Comparison of ENCODE assay signal across 7 mouse cellular contexts in the genomic region with DNA sequence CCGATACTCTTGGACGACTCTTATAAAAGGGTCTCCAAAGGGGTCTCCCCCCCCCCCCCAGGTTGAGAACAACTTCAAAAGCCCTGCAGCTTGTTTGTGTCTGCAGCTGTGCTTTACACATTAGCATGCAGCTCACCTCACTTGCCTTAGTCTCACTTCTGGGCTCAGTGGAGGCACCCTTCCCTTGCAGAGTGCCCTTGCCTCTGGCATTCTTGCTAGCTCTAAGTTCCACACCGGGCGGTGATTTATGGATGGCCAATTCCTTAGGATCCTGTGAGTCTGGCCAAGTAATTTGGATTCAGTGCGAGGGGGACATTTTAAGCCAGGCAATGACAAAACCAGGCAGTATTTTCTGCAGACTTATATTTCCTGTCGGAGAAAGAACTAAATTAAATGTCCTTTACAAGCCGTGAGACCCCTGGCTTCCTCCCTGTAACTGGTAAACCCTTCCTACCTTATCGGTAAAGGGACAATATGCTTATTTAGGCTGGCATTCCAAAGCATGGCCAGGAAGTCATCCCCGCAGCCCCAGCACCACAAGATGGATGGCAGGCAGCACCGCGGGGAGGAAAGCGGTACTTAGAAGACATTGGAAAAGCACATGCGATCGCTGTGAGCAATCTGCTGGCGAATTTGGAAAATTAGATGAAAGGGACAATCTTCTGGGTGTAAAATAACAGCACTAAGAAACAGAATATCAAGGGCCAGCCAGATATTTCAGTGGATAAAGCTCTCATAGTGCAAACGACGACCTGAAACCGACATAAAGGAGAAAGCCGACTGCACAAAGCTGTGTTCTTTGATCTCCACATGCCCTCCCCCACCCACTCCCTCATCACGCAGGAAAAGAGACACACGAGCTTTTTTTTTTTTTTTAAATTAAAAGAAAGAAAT. TPM values are rescaled to one million over a fixed set of nuclear protein-coding genes. Genes with fewer than 3 reads are reported as not detected.
A peak's percentile ranks its signal among the peaks of the same experiment; 100 is the strongest.
DNase-seq lines count a peak whose midpoint lies in the region; ATAC-seq and TF ChIP-seq lines count a peak whose summit lies in the region.

No protein-coding gene starts in this region.

- H3K27ac ChIP-seq in heart, embryonic 11.5 days (ENCODE audit: low read depth, low read length): peak overlapping the region; percentile 91
- peak overlapping the region; percentile 99 for H3K27ac ChIP-seq in kidney, embryonic 16.5 days (ENCODE audit: low read length)
- peak overlapping the region; percentile 83 for H3K27ac ChIP-seq in macrophage
- H3K27ac ChIP-seq in thymus, adult 2 months (ENCODE audit: control insufficient read depth, insufficient read depth, low read length): peak overlapping the region; percentile 90

- 7% methylated on average over 21 of the region's 21 CpGs for WGBS in heart, embryonic 11.5 days (ENCODE audit: insufficient replicate concordance)
- 16% methylated on average over 21 of the region's 21 CpGs for whole genome bisulfite sequencing in kidney, embryonic 16.5 days
- 22% methylated on average over 21 of the region's 21 CpGs for whole genome bisulfite sequencing in macrophage (ENCODE audit: missing documents)
- WGBS in thymus, adult 2 months: 5% methylated on average over 21 of the region's 21 CpGs

- H3K79me2 ChIP-seq in macrophage (ENCODE audit: inconsistent target): no peaks in the 10 kb centered on the region

- H3K36me3 ChIP-seq in heart, embryonic 11.5 days (ENCODE audit: control insufficient read depth, insufficient read depth, low read length): no peaks in the 10 kb centered on the region
- no peaks in the 10 kb centered on the region for H3K36me3 ChIP-seq in kidney, embryonic 16.5 days (ENCODE audit: insufficient read depth, low read length)
- H3K36me3 ChIP-seq in macrophage (ENCODE audit: inconsistent target): no peaks in the 10 kb centered on the region
- no peaks in the 10 kb centered on the region for H3K36me3 ChIP-seq in thymus, adult 2 months (ENCODE audit: control insufficient read depth, insufficient read depth, low read length)

- H3K4me1 ChIP-seq in heart, embryonic 11.5 days (ENCODE audit: control insufficient read depth, insufficient read depth, low read length): peaks cover 3% of the 10 kb centered on the region; the same call in 1 of the 2 replicates
- peaks cover 10% of the 10 kb centered on the region for H3K4me1 ChIP-seq in kidney, embryonic 16.5 days (ENCODE audit: insufficient read depth, low read length)
- peaks cover 22% of the 10 kb centered on the region for H3K4me1 ChIP-seq in thymus, adult 2 months (replicated peaks; ENCODE audit: control insufficient read depth, insufficient read depth, low read length)

- H3K4me3 ChIP-seq in heart, embryonic 11.5 days (ENCODE audit: low read depth, low read length): peak overlapping the region; percentile 31
- H3K4me3 ChIP-seq in kidney, embryonic 16.5 days (ENCODE audit: low read length): peak overlapping the region; percentile 44
- H3K4me3 ChIP-seq in macrophage (ENCODE audit: inconsistent target): peak overlapping the region; percentile 40
- peak overlapping the region; percentile 67 for H3K4me3 ChIP-seq in thymus, adult 2 months (ENCODE audit: control insufficient read depth, insufficient read depth, low read length)

- TF ChIP-seq POLR2A in thymus, adult 2 months (IDR thresholded peaks at IDR 0.05; ENCODE audit: control insufficient read depth, extremely low read depth, insufficient read depth, low read length, poor library complexity): 0 out of 2 replicates have a peak, but pooled peaks have one; percentile 42

- DNase-seq in 3T3-L1 (ENCODE audit: low read depth, low spot score): peak; percentile 35
- DNase-seq in cerebellum, adult 9-11 months: peak; percentile 45
- peak; percentile 47 for DNase-seq in thymus, adult 2 months

- H3K27me3 ChIP-seq in heart, embryonic 11.5 days (ENCODE audit: control insufficient read depth, insufficient read depth, low read length): peaks cover 29% of the 10 kb centered on the region
- H3K27me3 ChIP-seq in kidney, embryonic 16.5 days (ENCODE audit: insufficient read depth, low read length): peaks cover 14% of the 10 kb centered on the region; the same call in 1 of the 2 replicates
- no peaks in the 10 kb centered on the region for H3K27me3 ChIP-seq in thymus, adult 2 months (ENCODE audit: control insufficient read depth, insufficient read depth, low read length)

- no peak for TF ChIP-seq CTCF in thymus, adult 2 months (IDR thresholded peaks at IDR 0.05; ENCODE audit: borderline replicate concordance, control insufficient read depth, extremely low read depth, insufficient read depth, low read length, poor library complexity)

- peak overlapping the region; percentile 71 for H3K9ac ChIP-seq in heart, embryonic 11.5 days (ENCODE audit: low read depth, low read length)
- H3K9ac ChIP-seq in kidney, embryonic 16.5 days (replicated peaks; ENCODE audit: low read length): peak overlapping the region; percentile 76

- ATAC-seq in CD4-positive, CD25-positive, alpha-beta regulatory T cell, adult 4 months: peak; percentile 38
- ATAC-seq in heart, embryonic 11.5 days (replicated peaks; ENCODE audit: insufficient number of reproducible peaks, low FRiP score, low TSS enrichment): no peak
- peak; percentile 29; the same call in 1 of the 2 replicates for ATAC-seq in kidney, embryonic 16.5 days (ENCODE audit: low FRiP score, low TSS enrichment)

- no peaks in the 10 kb centered on the region for H3K9me3 ChIP-seq in heart, embryonic 11.5 days (replicated peaks; ENCODE audit: control insufficient read depth, low read length)
- H3K9me3 ChIP-seq in kidney, embryonic 16.5 days (ENCODE audit: low read length): no peaks in the 10 kb centered on the region

- H3K4me2 ChIP-seq in heart, embryonic 11.5 days: peak overlapping the region; percentile 68
- H3K4me2 ChIP-seq in kidney, embryonic 16.5 days (replicated peaks; ENCODE audit: low read depth, low read length): peak overlapping the region; percentile 59

RNA-seq across cellular contexts. Expression of a gene that starts 39.1 kb away (rescaled TPM):
- 10 to 100 TPM; 34.7 to 48.4 TPM for polyA plus RNA-seq in CD4-positive, CD25-positive, alpha-beta regulatory T cell, adult 4 months (2017; shearing (Covaris generic))
- polyA plus RNA-seq in heart, embryonic 11.5 days (2014; fragmentation: Nextera tagmentation; extraction: Ambion mirVana): 99.8 and 111 TPM in 2 replicates
- 128 and 132 TPM in 2 replicates for polyA plus RNA-seq in kidney, embryonic 16.5 days (2015; fragmentation: Nextera tagmentation; extraction: Ambion mirVana)
- total RNA-seq in macrophage (2018; cell fraction: chromatin; rRNA removed): 100 to 1,000 TPM; 145 to 573 (median 205) TPM
- 100 to 1,000 TPM; 102 to 274 (median 170) TPM for total RNA-seq in macrophage (2018; cell fraction: cytosol; rRNA removed)
- total RNA-seq in macrophage (2018; cell fraction: nucleus; rRNA removed): 100 to 1,000 TPM; 109 to 327 (median 189) TPM
- polyA plus RNA-seq in macrophage (2018): 152 to 160 TPM (median 158 TPM) in 3 replicates
- 35.4 and 48.0 TPM in 2 replicates for polyA plus RNA-seq in thymus, adult 2 months (2012; rRNA removed)
